Mouse (Mus musculus): ENCODE measurements at regions not wholly inside any gene's neighbourhood (a gene's known extent, or its start where the extent isn't known, plus 50 kb on each side); places are given as distances from the start of the nearest gene placed in this dataset.

DNA sequence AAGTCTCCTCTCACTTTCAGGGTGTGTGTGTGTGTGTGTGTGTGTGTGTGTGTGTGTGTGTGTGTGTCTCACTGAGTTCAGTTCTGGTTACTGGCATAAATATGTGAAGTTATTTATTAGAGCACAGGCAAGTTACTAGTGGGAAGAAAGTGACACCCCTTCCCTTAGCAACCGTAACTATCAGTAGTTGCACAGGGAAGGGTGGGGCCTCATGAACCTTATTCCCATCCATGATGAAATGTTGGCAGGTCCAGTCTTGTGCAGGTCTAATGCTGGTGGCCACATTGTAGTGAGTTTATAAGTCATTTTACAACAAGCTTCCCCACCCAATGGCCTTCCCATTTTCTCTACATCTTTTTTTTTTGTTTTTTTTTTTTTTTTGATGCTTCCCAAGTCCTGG lies 160.6 kb upstream of the Cdkn2b start:
- TF ChIP-seq USF1 (IDR thresholded peaks at IDR 0.05; ENCODE audit: low read depth) (no peak), POLR2A (IDR thresholded peaks at IDR 0.05; ENCODE audit: insufficient read length, low read depth) (no peak), CEBPB (IDR thresholded peaks at IDR 0.05; ENCODE audit: insufficient read depth, poor library complexity, severe bottlenecking) (no peak), MAX (IDR thresholded peaks at IDR 0.05; ENCODE audit: low read depth) (no peak), E2F4 (IDR thresholded peaks at IDR 0.05; ENCODE audit: insufficient read depth) (no peak), MYOD1 (IDR thresholded peaks at IDR 0.05; ENCODE audit: control insufficient read depth in 1 of 3, insufficient read length in 2 of 3, low read depth in 2 of 3) (no peak), POLR2AphosphoS2 (IDR thresholded peaks at IDR 0.05; ENCODE audit: insufficient read length, low read depth) (no peak)

Measured in myocyte (in vitro differentiated cells).